Mouse (Mus musculus) ES-E14 (cell line): ENCODE data around the gene Edem3. TPM values are rescaled to one million over a fixed set of nuclear protein-coding genes. Genes with fewer than 3 reads are reported as not detected.
A peak's percentile ranks its signal among the peaks of the same experiment; 100 is the strongest.
"Not testable (repeated sequence)": the region's sequence is repeated elsewhere in the genome, so short reads cannot be mapped to it uniquely, and the experiment has no call there.

ENCODE experiments used
- DNase-seq: peaks from one replicate; pipeline ENCODE4 v3.0.0-alpha.2; 2013; ENCODE audit warnings: low read depth, low spot score
- H3K27ac ChIP-seq: 2 replicates; pipeline ENCODE4 v1.5.1; 2012; ENCODE audit warnings: low read depth, mild to moderate bottlenecking, low read length, moderate library complexity, mixed read lengths; ENCODE audit not compliant: poor library complexity, insufficient read depth, severe bottlenecking
- H3K36me3 ChIP-seq: 2 replicates; pipeline ENCODE4 v1.6.1; 2012; ENCODE audit warnings: mild to moderate bottlenecking, low read length, moderate library complexity, mixed read lengths; ENCODE audit not compliant: control insufficient read depth, poor library complexity, insufficient read depth, severe bottlenecking
- H3K4me1 ChIP-seq, 2 experiments: fragments of 150-350 bp in 1 of 2; sonication (generic) in 1 of 2; 2 replicates each; pipeline ENCODE4 v1.6.1; 2012; ENCODE audit warnings: low read length in 2 of 2, mild to moderate bottlenecking in 1 of 2, mixed read lengths in 1 of 2; ENCODE audit not compliant: control insufficient read depth in 2 of 2, insufficient read depth in 2 of 2, poor library complexity in 1 of 2
- H3K4me3 ChIP-seq, 2 experiments: fragments of 150-350 bp in 1 of 2; sonication (generic) in 1 of 2; 2 replicates each; pipeline ENCODE4 v1.5.1; 2012; ENCODE audit warnings: low read length in 2 of 2, low read depth in 1 of 2, mild to moderate bottlenecking in 1 of 2, mixed read lengths in 1 of 2; ENCODE audit not compliant: insufficient read depth in 1 of 2, poor library complexity in 1 of 2, severe bottlenecking in 1 of 2
- H3K9ac ChIP-seq: 2 replicates; pipeline ENCODE4 v1.6.1; 2012; ENCODE audit warnings: low read depth, mild to moderate bottlenecking, low read length, mixed read lengths; ENCODE audit not compliant: poor library complexity, insufficient read depth, severe bottlenecking
- H3K9me3 ChIP-seq: fragments of 150-350 bp; sonication (generic); 2 replicates; pipeline ENCODE4 v1.6.1; 2012; ENCODE audit warnings: low read depth, mild to moderate bottlenecking, low read length; ENCODE audit not compliant: control insufficient read depth, insufficient read depth
- CHD2 ChIP-seq: IDR thresholded peaks from 2 replicates; pipeline ENCODE4 v1.6.1; 2014; ENCODE audit warnings: mild to moderate bottlenecking, low read depth, low read length, inconsistent platforms
- HCFC1 ChIP-seq: IDR thresholded peaks from 2 replicates; pipeline ENCODE4 v1.6.1; 2012; ENCODE audit warnings: low read length, inconsistent platforms, borderline replicate concordance; ENCODE audit not compliant: insufficient read depth
- MAFK ChIP-seq: IDR thresholded peaks from 2 replicates; pipeline ENCODE4 v1.6.1; 2014; ENCODE audit warnings: mild to moderate bottlenecking, low read depth, low read length, inconsistent platforms; ENCODE audit not compliant: insufficient read depth
- ZC3H11A ChIP-seq: IDR thresholded peaks from 2 replicates; pipeline ENCODE4 v1.6.1; 2012; ENCODE audit warnings: low read depth, mild to moderate bottlenecking, inconsistent platforms, low read length, borderline replicate concordance
- ZNF384 ChIP-seq: IDR thresholded peaks from 2 replicates; pipeline ENCODE4 v1.6.1; 2012; ENCODE audit warnings: low read depth, low read length, inconsistent platforms
- in situ Hi-C, 2 experiments: fragments of 600-800 bp; cut with MboI; formaldehyde crosslinking; loops; one replicate each; pipeline ENCODE4 v1.15.1; 2025; ENCODE audit warnings: low sequenced_read_pairs in 2 of 2, inconsistent platforms in 1 of 2; ENCODE audit not compliant: unreplicated experiment in 2 of 2
- total RNA-seq: library from RNA; depleted of rRNA; stranded (reverse); fragments of 300-350 nt; gene quantifications from 2 replicates; pipeline ENCODE4 v1.2.3, GENCODE M21; 2012

Gene Edem3
- total RNA-seq, 1 experiment: 43.4 TPM

DNA sequence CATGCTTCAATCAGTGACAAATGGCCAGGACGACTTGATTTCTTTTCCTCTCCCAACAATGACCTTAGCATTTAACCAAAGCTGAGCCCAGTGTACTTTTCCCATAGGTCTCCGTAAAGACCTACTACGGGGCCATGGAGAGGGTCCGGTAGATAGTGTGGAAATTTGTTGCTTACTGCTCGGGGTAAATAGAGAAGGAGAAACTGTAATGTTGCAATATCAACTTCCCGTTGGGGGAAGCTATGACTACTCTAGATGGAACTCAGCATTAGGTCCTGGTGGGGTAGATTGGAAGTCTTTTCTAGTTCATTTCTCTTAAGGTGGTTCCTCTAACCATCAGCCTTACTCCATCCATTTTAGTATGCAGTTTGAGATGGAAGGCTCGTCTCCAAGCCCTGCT is 64.0 kb downstream of the Edem3 start:
- in situ Hi-C loops: no loop called here
- H3K4me3 ChIP-seq: no peak overlapping the region
- no peak for DNase-seq
- H3K4me1 ChIP-seq: no peaks in the 10 kb centered on the region
- no peaks in the 10 kb centered on the region for H3K9me3 ChIP-seq
- H3K27ac ChIP-seq: no peak overlapping the region
- peaks cover 6% of the 10 kb centered on the region; the same call in 1 of the 2 replicates for H3K36me3 ChIP-seq
- TF ChIP-seq ZNF384 (no peak), HCFC1 (no peak), MAFK (no peak), ZC3H11A (no peak)
- no peak overlapping the region for H3K9ac ChIP-seq

DNA sequence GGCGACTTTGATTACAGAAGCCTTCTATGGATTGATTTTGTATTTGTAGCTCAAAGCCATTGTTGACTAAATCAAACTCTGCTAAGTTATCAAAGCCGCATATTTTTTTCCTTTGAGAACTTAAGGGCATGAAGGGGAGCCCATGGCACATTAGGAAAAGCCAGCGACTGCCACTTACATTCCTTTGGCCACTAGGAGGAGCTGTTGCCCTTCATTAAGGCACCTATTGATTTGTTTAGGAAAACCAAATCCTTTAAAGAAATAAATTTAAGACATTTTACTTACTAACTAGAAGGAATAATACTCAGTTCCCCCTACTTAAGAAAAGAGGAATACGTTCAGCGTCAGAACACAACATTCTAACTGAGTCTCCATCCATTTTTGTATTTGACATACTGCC is 65.3 kb downstream of the Edem3 start:
- no peaks in the 10 kb centered on the region for H3K4me1 ChIP-seq
- DNase-seq: peak; percentile 61
- no peaks in the 10 kb centered on the region for H3K9me3 ChIP-seq
- H3K36me3 ChIP-seq: peaks cover 6% of the 10 kb centered on the region; the same call in 1 of the 2 replicates
- H3K4me3 ChIP-seq: no peak overlapping the region
- no peak overlapping the region for H3K27ac ChIP-seq
- in situ Hi-C loops: no loop called here
- TF ChIP-seq HCFC1: no peak
- TF ChIP-seq CHD2: no peak
- no peak for TF ChIP-seq ZNF384
- TF ChIP-seq MAFK: no peak
- TF ChIP-seq ZC3H11A: peak; percentile 81
- no peak overlapping the region for H3K9ac ChIP-seq

DNA sequence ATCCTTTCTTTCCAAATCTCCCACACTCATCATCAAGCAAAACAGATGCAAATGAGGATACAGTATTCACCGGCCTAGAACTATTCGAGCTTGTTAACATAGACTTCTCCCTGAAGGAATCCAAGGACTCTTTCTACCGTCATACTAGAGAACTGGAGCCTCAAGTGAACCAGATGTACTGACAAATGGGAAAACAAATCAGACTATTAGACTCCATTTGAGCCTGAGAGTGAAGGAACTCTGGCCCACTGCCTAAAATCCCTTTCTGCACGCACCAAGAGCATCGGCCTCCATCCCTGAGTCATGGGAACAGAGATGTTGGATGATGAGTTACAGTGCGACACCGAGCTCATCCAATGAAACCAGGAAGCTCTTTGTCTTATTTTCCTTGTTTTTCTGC is 69.9 kb downstream of the Edem3 start:
- Histone ChIP-seq H3K27ac (no peak overlapping the region), H3K9ac (no peak overlapping the region), H3K4me3 (no peak overlapping the region), H3K4me1 (no peaks in the 10 kb centered on the region), H3K36me3 (no peaks in the 10 kb centered on the region), H3K9me3 (no peaks in the 10 kb centered on the region)
- in situ Hi-C loops: no loop called here
- DNase-seq: no peak
- no peak for TF ChIP-seq HCFC1
- no peak for TF ChIP-seq MAFK
- no peak for TF ChIP-seq ZC3H11A
- TF ChIP-seq CHD2: no peak
- no peak for TF ChIP-seq ZNF384

DNA sequence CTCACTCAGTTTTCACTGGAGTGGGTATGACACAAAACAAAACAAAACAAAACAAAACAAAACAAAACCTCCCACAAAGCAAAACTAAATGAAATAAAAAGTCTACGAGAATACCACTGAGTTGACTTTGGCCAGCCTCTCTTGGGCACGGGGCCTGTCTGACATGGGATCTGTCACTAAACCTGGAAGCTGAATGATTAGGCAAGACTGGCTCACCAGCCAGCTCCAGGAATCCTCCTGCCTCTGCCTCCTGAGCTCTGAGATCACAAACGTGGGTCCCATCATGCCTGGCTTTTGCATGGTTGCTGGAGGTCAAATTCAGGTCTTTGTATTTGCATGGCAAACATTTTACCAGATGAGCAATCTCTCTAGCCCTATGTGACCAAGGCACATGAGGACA is 76.6 kb downstream of the Edem3 start:
- H3K9ac ChIP-seq: no peak overlapping the region
- TF ChIP-seq ZC3H11A: no peak
- no peak for TF ChIP-seq MAFK
- TF ChIP-seq CHD2: no peak
- TF ChIP-seq ZNF384: no peak
- no peak for TF ChIP-seq HCFC1
- no peaks in the 10 kb centered on the region for H3K9me3 ChIP-seq
- no peaks in the 10 kb centered on the region for H3K4me1 ChIP-seq
- no peak overlapping the region for H3K4me3 ChIP-seq
- no peaks in the 10 kb centered on the region for H3K36me3 ChIP-seq
- DNase-seq: no peak
- in situ Hi-C loops: no loop called here
- no peak overlapping the region for H3K27ac ChIP-seq

DNA sequence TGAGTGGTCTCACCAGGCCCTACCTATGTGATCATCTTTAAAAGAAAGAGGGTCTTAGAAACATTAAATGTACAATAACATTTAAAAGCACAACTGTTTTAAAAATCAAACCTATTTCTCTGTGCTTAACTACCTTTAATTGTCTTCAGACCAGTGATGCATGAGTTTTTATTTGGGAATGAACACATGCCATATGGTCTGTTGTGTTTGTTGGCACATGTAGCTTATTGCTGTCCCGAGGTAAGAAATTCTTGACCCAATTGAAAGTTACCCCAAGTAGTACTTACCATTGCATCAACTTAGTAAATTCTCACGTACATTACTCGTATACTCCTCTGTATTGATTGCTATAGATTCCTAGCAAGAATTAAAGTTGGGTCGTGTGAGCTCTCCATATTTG is 80.1 kb downstream of the Edem3 start:
- Histone ChIP-seq H3K4me3 (no peak overlapping the region), H3K9me3 (no peaks in the 10 kb centered on the region), H3K4me1 (no peaks in the 10 kb centered on the region), H3K36me3 (no peaks in the 10 kb centered on the region), H3K27ac (no peak overlapping the region), H3K9ac (no peak overlapping the region)
- DNase-seq: no peak
- TF ChIP-seq HCFC1: no peak
- TF ChIP-seq CHD2: no peak
- TF ChIP-seq MAFK: no peak
- no peak for TF ChIP-seq ZC3H11A
- no peak for TF ChIP-seq ZNF384
- in situ Hi-C loops: no loop called here

DNA sequence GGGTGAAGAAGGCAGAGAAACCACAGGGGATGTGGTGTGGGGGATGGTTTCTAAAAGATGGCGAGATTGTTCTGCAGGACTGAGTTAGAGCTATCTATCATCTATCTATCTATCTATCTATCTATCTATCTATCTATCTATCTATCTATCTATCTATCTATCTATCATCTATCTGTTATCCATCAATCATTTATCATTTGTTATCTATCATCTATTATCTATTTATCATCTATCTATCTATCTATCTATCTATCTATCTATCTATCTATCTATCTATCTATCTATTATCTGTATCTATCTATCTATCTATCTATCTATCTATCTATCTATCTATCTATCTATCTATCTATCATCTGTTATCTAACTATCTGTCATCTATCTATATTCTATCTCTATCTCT is 85.2 kb downstream of the Edem3 start:
- in situ Hi-C loops: not testable (repeated sequence)

More for the DNA sequence above, 85.2 kb downstream of the Edem3 start:
- DNase-seq, H3K9ac ChIP-seq, H3K27ac ChIP-seq, H3K36me3 ChIP-seq, H3K4me1 ChIP-seq, H3K9me3 ChIP-seq, H3K4me3 ChIP-seq: not testable (repeated sequence)
